In the genomic region with DNA sequence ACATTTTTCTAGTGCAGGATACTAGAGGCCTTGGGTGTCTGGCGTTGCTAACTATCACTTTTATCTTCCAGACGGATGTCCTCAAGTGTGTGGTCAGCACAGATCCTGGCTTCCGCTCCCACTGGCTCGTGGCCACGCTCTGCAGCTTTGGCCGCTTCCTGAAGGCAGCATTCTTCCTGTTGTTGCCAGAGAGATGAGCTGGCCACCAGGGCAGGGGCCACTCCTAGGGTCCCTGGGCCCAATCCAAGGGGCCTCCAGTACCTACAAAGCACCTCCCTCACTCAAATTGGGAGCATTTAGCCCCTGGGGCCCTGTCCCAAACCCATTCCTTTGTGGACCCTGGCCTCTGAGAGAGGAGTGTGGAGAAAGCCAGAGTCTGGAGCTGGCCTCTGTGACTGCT, we compare ENCODE assay signal across 9 mouse cellular contexts. TPM values are rescaled to one million over a fixed set of nuclear protein-coding genes. Genes with fewer than 3 reads are reported as not detected.
A peak's percentile ranks its signal among the peaks of the same experiment; 100 is the strongest.
DNase-seq lines count a peak whose midpoint lies in the region; ATAC-seq and TF ChIP-seq lines count a peak whose summit lies in the region.
"Had no signal": no experiment of that assay in that cellular context is flagged by ENCODE, and none has a peak within 500 bp of the region (broad histone marks: within the 10 kb centered on the region; RNA-seq: fewer than 3 reads in every experiment).

No protein-coding gene starts in this region.

- H3K36me3 ChIP-seq in liver, adult 2 months (ENCODE audit: control insufficient read depth, insufficient read depth, low read length): no peaks in the 10 kb centered on the region

- no peaks in the 10 kb centered on the region for H3K79me2 ChIP-seq in liver, adult 2 months (ENCODE audit: control insufficient read depth, insufficient read depth, low read length)

- peak overlapping the region; percentile 71 for H3K27ac ChIP-seq in liver, adult 2 months (replicated peaks; ENCODE audit: insufficient read depth, low read depth, low read length)
- H3K27ac ChIP-seq: limb, embryonic 15.5 days had no signal

- peak; percentile 53 for DNase-seq in liver, adult 2 months (ENCODE audit: extremely low read depth, low read depth, low spot score)
- no peak for DNase-seq in liver
- DNase-seq in heart, adult 8-10 months (ENCODE audit: low spot score): peak; percentile 78
- peak; percentile 78 to 87 for DNase-seq in kidney, postnatal 4 days
- peak; percentile 46 for DNase-seq in urinary bladder, postnatal 25 days (ENCODE audit: low spot score)
- no peak for DNase-seq in thymus, postnatal 36 days
- DNase-seq in thymus, postnatal 10 days (ENCODE audit: low spot score in 2 of 2): no peak

- no peaks in the 10 kb centered on the region for H3K27me3 ChIP-seq in liver, adult 2 months (ENCODE audit: control insufficient read depth, insufficient read depth, low read length)
- H3K27me3 ChIP-seq: limb, embryonic 15.5 days had no signal

- H3K4me1 ChIP-seq in liver, adult 2 months (ENCODE audit: control insufficient read depth, insufficient read depth, low read length): peaks cover 20% of the 10 kb centered on the region
- H3K4me1 ChIP-seq: limb, embryonic 15.5 days had no signal

- TF ChIP-seq POLR2A in liver, adult 2 months (IDR thresholded peaks at IDR 0.05; ENCODE audit: extremely low read depth, insufficient read depth, low read length): no peak

- 48% methylated on average over 6 of the region's 6 CpGs for WGBS in liver, adult 2 months

- no peak overlapping the region for H3K9ac ChIP-seq in liver, adult 2 months (ENCODE audit: low read depth, low read length)
- H3K9ac ChIP-seq: limb, embryonic 15.5 days had no signal

- ATAC-seq in erythroid progenitor cell, adult 5-6 weeks (replicated peaks; ENCODE audit: low FRiP score, poor library complexity, severe bottlenecking): no peak

- H3K4me3 ChIP-seq in liver, adult 2 months (ENCODE audit: insufficient read depth, low read depth, low read length): no peak overlapping the region
- H3K4me3 ChIP-seq: limb, embryonic 15.5 days had no signal

- no peak for TF ChIP-seq CTCF in liver, adult 2 months (IDR thresholded peaks at IDR 0.05; ENCODE audit: low read depth, low read length)

RNA-seq across cellular contexts. Expression of gene Bok, which starts 9.5 kb away (rescaled TPM):
- total RNA-seq in liver, adult 2 months (2014; rRNA removed): 7.3 and 8.9 TPM in 2 replicates
- 11.5 and 15.9 TPM in 2 replicates for polyA plus RNA-seq in liver, adult 2 months (2012; rRNA removed)
- 1 to 10 TPM; 2.5 to 3.0 (median 2.6) TPM for total RNA-seq in heart, adult 8-10 months (2022)
- not detected in 2 replicates for total RNA-seq in erythroid progenitor cell, adult 5-6 weeks (2015; ENCODE audit: low replicate concordance)
- total RNA-seq in erythroid progenitor cell, adult 5-6 weeks (2017; ENCODE audit: low replicate concordance): not detected in 2 replicates

RNA-seq across cellular contexts. Expression of gene Stk25, which starts 36.5 kb away (rescaled TPM):
- total RNA-seq in liver, adult 2 months (2014; rRNA removed): 22.0 and 31.7 TPM in 2 replicates
- polyA plus RNA-seq in liver, adult 2 months (2012; rRNA removed): 33.9 and 41.4 TPM in 2 replicates
- 100 to 1,000 TPM in 1 of 4 experiments, 10 to 100 TPM in 3; 83.1 to 100 (median 91.5) TPM for total RNA-seq in heart, adult 8-10 months (2022)
- total RNA-seq in erythroid progenitor cell, adult 5-6 weeks (2015; ENCODE audit: low replicate concordance): 28.5 and 36.5 TPM in 2 replicates
- total RNA-seq in erythroid progenitor cell, adult 5-6 weeks (2017; ENCODE audit: low replicate concordance): 33.5 and 52.2 TPM in 2 replicates

RNA-seq across cellular contexts. Expression of gene Atg4b, which starts 56.3 kb away (rescaled TPM):
- total RNA-seq in liver, adult 2 months (2014; rRNA removed): 18.7 and 20.0 TPM in 2 replicates
- 27.8 and 29.1 TPM in 2 replicates for polyA plus RNA-seq in liver, adult 2 months (2012; rRNA removed)
- total RNA-seq in heart, adult 8-10 months (2022): 10 to 100 TPM; 28.5 to 35.3 (median 34.6) TPM
- total RNA-seq in erythroid progenitor cell, adult 5-6 weeks (2015; ENCODE audit: low replicate concordance): 67.8 and 91.4 TPM in 2 replicates
- 116 and 166 TPM in 2 replicates for total RNA-seq in erythroid progenitor cell, adult 5-6 weeks (2017; ENCODE audit: low replicate concordance)

RNA-seq across cellular contexts. Expression of gene Thap4, which starts 59.7 kb away (rescaled TPM):
- 10.0 and 13.6 TPM in 2 replicates for total RNA-seq in liver, adult 2 months (2014; rRNA removed)
- 17.5 TPM in 2 replicates for polyA plus RNA-seq in liver, adult 2 months (2012; rRNA removed)
- total RNA-seq in heart, adult 8-10 months (2022): 10 to 100 TPM; 70.4 to 90.9 (median 77.0) TPM
- total RNA-seq in erythroid progenitor cell, adult 5-6 weeks (2015; ENCODE audit: low replicate concordance): 1.1 and 30.6 TPM in 2 replicates
- 3.1 and 14.1 TPM in 2 replicates for total RNA-seq in erythroid progenitor cell, adult 5-6 weeks (2017; ENCODE audit: low replicate concordance)

Comparison
In these comparisons a context has a peak if more than half of its experiments do, and no peak if none do; other contexts are left out.
1. DNase-seq: peak in liver, adult 2 months (single experiment), heart, adult 8-10 months (single experiment), kidney, postnatal 4 days (2 of 2) and urinary bladder, postnatal 25 days (single experiment); none in liver (single experiment), thymus, postnatal 36 days (0 of 2) and thymus, postnatal 10 days (0 of 2).